Mouse (Mus musculus): Measurements from ENCODE around the gene Vmn2r14.
"Not testable (repeated sequence)": the region's sequence is repeated elsewhere in the genome, so short reads cannot be mapped to it uniquely, and the experiment has no call there.

The Vmn2r14 gene

GRCm38 (mm10) chr5:109224608-109225007, at the start of gene Vmn2r14:
Gene Vmn2r14, minus strand, starts transcription at chr5:109224708.
- in situ Hi-C loops (cut with MboI; ENCODE audit: unreplicated experiment in 2 of 2), result no loop called here

- in situ Hi-C loops (cut with MboI; ENCODE audit: unreplicated experiment in 2 of 2), result not testable (repeated sequence)
Measured at GRCm38 (mm10) chr5:109192099-109192498, 32.4 kb downstream of the Vmn2r14 start, which contains the start of gene Vmn2r13. Gene Vmn2r13, minus strand, starts transcription at chr5:109192199.

GRCm38 (mm10) chr5:109166851-109167250, 57.7 kb downstream of the Vmn2r14 start:
- in situ Hi-C loops (cut with MboI; ENCODE audit: unreplicated experiment in 2 of 2), result not testable (repeated sequence)
